Mouse (Mus musculus): ENCODE results near the gene Fibp.

DNA sequence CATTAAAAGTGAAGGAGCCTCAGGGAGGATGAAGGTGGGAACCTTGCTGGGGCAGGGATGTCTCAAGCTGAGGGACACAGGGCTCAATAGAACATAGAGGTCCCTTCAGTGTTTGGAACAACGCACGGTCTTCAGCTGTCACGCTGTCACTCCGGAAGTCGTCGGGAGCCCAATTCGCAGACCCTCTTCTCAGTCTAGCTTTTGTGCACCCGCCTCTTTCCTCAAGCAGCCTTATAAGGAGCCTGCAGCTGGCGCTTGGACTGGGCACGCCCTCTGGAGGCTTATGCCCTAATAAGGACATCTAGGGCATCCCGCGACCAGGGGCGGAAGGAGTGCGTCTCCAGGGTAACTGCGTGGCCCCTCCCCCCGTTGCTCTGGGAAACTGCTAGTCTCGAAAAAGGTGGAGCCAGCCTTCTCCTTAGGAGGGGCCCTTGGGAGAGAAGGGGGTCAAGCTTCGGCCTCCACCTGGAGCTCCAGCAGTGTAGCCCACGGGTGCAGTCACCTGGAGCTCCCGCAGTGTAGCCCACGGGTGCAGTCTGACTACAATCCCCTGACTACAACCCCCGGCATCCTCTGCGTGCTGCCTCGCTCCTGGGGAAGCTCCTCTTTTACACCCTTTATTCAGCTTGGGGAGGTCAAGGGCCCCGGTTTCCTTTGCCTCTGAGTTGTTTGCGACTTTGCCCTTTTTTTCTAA, 28.6 kb downstream of the Fibp start:
- TF ChIP-seq TAL1 (IDR thresholded peaks at IDR 0.05; ENCODE audit: low read length), result no peak
- TF ChIP-seq GATA1 (IDR thresholded peaks at IDR 0.05; ENCODE audit: low read length), result no peak

All from erythroblast, embryonic 14.5 days (primary cell).